Mouse (Mus musculus): ENCODE measurements around the gene Ptges2.

The Ptges2 gene

GRCm38 (mm10) chr2:32375317-32375940 is 20.3 kb upstream of the Ptges2 start:
- WGBS: 58% methylated on average over 13 of the region's 13 CpGs

DNA sequence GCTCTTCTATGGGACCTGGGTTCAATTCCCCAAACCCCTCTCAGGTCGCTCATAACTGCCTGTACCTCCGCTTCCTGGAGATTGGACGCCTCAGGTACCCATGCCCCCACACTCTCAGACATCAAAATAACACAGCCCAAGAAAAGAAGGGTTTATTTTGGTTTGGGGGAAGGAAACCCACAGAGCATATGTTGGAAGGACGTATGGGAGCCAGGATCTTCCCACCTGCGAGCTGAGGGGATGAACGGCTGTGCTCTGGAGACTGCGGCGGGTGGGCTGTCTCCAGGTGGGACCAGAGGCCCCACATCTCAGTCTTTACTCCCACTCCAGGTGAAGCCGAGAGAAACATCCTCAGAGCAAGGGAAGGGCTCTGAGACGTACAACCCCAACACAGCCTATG is 18.7 kb upstream of the Ptges2 start:
- 57% methylated on average over 10 of the region's 10 CpGs for WGBS

DNA sequence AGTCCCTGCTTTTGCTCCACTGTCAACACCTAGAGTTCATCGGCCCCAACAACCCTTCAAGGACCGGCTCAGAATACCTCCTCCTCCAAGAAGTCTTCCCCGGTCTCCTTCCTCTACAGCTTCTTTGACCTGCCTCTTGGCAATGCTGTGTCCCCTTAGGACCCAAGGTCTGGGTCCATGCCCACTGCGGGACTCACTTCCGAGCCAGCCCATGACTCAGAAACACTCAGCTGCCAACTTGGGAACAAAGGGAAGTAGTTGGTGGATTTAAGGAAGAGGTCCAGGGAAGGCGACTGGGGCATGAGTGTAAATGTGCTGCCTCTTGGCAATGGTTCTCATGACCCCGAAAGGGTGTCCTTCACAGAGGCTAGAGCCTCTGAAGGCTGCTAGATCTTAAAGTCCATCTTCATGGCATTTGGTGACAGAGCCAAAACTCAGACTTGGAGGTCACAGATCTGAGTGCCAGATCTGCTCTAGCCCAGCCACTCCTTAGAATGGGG is 15.6 kb upstream of the Ptges2 start:
- 45% methylated on average over 7 of the region's 7 CpGs for WGBS

GRCm38 (mm10) chr2:32381141-32381774 is 14.4 kb upstream of the Ptges2 start:
- 1% methylated on average over 27 of the region's 27 CpGs for WGBS

DNA sequence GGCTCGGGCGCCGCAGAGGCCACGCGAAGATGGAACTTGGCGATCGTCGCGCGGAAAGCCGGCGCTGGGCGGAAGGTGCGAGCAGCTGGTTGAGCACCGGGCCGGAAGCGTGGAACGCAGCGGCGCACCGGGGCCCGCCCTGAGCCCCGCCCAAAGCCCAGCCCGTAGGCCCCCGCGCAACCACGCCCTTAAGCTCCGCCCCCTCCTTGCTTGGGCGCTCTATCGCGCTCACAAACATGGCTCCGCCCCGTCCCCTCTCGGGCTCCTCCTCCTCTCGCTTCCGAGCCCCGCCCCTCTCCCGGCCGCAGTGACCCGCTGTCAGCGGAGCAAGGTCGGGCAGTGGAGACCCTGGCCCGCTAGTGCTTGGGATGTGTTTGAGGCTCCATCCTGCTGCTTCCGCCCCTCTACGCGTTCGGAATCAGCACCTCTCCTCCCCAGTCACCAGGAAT is 13.9 kb upstream of the Ptges2 start, which contains the start of gene 1110008P14Rik:
Gene 1110008P14Rik, minus strand, starts transcription at position 164 of the 449 bp plus-strand sequence.
- 1% methylated on average over 46 of the region's 47 CpGs for WGBS

GRCm38 (mm10) chr2:32382689-32383088 is 13.0 kb upstream of the Ptges2 start:
- 52% methylated on average over 2 of the region's 2 CpGs for WGBS

DNA sequence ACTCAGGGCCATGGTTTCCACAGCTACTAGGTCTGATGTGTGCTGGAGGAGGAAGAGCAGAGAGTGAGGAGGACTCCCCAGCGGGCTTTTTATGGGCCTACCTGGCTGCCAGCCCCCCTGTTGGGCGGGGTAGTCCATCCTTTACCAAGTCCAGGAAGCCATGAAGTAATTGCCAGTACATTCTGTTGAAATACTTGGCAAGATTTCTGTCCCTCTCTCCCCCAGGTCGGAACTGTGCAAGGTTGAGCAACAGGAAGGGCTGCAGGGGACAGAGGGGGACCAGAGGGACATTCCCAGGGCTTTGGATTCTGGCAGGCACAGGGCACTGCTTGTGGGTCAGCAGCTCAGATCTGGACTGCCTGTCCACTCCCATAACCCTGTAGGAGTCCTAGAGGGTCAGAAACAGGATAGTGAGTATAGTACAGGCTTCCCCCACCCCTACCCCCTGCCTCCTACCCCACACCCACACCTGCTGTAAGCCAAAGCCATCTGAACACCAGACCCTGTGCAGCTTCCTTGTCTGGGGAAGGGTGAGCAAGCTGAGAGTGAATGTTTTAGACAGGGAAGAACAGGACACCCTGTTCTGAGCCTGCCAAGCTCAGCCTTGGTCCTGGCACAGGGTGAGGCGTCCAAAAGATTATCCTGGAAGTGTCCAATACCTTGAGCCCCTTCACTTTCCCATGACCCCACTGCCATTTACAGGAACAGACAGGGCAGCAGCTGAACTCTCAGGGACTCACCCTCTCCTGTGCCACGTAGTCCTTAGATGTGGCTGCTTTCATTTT is 7.8 kb upstream of the Ptges2 start, which contains the start of gene Lcn2:
Gene Lcn2, minus strand, starts transcription at position 547 of the 785 bp plus-strand sequence.
- WGBS: 67% methylated on average over 5 of the region's 5 CpGs

DNA sequence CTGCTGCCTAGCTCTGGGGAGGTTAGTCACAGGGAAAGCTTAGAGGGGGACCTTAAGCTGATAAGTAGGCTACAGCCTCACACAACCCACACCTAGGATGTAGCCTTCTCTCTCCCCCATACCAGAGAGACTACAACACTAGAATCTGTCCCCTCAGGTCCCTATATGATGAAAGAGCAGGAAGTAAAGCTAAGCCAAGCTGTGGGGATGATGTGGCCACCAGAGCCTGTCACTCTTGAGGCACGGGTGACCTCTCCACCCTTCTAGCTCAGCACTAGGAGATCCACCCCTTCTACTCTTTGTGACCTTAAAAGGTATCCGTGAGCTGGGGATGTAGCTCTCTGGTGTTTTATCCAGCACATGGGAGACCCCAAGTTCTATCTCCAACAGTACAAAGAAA is 6.5 kb upstream of the Ptges2 start:
- 90% methylated on average over 2 of the region's 2 CpGs for whole genome bisulfite sequencing

DNA sequence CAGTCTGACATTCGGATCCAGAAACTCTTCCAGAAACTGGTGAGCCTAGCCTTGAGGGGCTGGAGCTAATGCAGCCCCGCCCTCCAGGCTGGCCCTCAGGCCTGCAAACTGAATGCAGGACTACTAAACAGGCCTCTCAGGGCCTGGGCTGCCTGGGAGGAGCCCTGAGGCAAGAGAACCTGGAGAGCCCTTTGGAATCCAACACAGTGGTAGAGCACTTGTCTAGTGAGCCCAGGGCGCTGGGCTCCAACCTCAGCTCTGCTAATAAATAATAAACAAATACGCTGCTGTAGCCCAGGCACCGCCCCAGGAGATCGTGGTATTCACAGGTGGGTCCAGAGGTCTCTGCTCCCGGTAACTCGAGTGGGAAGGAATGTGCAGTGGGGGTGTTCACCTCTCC is 4.8 kb upstream of the Ptges2 start:
- WGBS: 85% methylated on average over 8 of the region's 8 CpGs

DNA sequence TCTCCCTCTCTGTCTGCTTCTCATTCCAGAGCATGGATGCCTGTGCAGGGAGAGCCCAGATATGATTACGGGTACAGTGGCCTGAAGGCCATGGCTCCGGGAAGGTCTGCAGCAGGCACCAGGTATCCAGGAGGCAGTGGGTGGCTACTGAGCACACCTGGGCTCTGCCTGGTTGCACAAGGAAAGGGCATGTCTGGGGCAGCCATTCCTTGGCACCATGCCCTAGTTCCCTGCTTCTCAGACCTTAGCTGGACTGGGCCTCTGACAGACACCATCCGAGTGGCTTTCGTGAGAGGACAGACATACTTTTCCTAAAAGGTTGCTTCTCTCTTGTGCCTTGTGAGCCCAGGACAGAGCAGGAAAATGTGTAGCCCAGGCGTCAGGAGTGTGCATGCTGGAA is 3.6 kb upstream of the Ptges2 start:
- 90% methylated on average over 5 of the region's 5 CpGs for WGBS

DNA sequence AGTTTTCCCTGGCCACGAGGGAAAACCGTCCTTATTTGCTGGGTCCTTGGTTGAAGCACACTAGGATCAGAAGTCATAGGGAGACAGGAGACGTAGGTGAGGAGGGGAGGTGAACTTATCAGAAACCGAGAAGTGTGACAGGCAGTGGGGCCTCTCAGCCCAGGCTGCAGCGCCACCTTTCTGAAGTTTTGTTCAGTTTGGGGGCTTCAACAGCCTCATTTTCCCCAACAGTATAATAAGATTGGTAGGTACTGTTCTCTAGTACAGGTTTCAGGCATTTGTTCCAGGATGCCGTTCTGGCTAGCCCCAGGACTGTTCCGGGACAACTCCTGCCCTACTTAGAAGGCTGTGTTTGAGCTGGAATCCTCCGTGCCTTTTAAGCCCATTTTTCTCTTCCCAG is 723 bp upstream of the Ptges2 start:
- WGBS: 2% methylated on average over 8 of the region's 8 CpGs

GRCm38 (mm10) chr2:32395946-32396621 is 388 bp downstream of the Ptges2 start:
- under 1% methylated on average over 59 of the region's 59 CpGs for WGBS

- under 1% methylated on average over 15 of the region's 15 CpGs for WGBS
Observed at GRCm38 (mm10) chr2:32396695-32397094, 999 bp downstream of the Ptges2 start.

DNA sequence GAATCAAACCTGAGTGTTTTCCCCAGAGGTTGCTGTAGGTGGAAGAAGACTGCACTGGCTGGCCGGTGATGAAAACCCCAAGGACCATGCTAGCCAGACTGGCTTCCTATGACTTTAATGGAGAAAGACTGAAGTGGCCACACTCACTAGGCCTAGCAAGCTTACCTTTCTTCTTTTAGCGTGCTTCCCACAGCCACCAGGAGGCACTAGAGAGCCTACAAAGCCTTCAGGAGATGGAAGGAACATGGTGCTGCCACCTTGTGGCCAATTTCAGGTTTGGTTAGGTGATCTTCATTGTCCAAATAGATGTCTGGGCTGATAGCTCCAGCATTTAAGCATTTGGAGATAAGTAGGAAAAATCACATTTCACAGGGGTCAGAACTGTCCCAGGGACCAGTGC is 9.0 kb downstream of the Ptges2 start:
- WGBS: 12% methylated on average over 2 of the region's 2 CpGs

DNA sequence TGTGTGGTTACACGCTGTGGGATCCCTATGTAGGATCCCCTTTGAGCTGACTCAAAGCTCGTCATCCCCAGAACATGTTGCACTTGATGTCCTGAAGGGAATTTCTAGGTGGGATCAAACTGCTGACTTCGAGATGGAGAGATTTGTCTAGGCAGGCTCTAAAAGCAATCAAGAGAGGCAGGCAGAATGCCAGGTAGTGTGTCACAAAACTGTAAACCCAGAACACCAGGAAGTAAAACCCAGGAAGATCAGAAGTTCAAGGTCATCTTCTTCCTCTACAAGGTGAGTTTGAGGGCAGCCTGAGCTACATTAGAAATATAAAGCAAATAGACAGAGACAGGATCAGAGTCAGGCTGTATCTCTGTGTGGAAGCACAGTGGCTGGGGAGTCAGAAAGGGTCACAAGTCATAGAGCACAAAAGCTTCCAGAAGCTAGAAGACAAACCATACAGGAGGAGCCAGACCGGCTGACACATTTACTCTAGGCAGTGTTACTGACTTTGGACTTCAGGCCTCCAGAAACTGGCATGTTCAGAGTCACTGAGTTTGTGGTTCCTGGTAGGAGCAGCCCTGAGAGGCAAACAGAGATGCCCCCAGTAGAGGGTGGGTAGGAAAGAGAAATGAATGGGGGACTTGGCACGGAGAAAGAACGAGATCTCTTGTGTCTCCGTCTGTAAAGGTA is 11.6 kb downstream of the Ptges2 start:
- 83% methylated on average over 7 of the region's 7 CpGs for WGBS

- 80% methylated on average over 25 of the region's 25 CpGs for WGBS
Observed at GRCm38 (mm10) chr2:32408429-32409424, 13.0 kb downstream of the Ptges2 start.

DNA sequence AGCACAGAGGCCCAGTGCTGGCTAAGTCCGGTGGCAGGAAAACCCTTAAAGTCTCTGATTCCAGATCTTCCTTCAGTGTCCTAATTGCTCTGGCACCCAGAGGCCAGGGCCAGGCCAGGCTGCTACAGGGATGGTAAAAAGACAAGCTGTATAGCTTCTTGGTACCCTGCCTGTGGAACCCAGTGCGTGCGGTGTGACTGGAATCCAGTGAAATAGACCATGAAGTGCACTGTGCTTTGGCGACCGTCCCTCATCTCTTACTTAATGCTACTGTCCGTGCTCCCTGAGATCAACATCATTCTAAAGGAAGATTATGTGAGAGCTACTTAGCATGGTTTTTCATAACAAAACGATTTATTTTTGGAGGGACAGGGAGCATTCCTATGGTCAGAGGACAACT is 15.7 kb downstream of the Ptges2 start:
- WGBS: 78% methylated on average over 7 of the region's 7 CpGs

- WGBS: 89% methylated on average over 6 of the region's 6 CpGs
Observed at GRCm38 (mm10) chr2:32412742-32413531, 17.2 kb downstream of the Ptges2 start.

- WGBS: 69% methylated on average over 5 of the region's 5 CpGs
Observed at GRCm38 (mm10) chr2:32413936-32414335, 18.2 kb downstream of the Ptges2 start.

All from cerebral cortex, adult 2 months (tissue).